Mouse (Mus musculus) spleen, adult 2 months (tissue): Measurements from ENCODE around the gene Lhfp.

Experiments
- CTCF ChIP-seq: fragments of 200-500 bp; IDR thresholded peaks from 2 replicates; pipeline ENCODE4 v1.5.1; 2011; ENCODE audit warnings: mild to moderate bottlenecking, inconsistent platforms; ENCODE audit not compliant: insufficient read depth, insufficient read length, insufficient replicate concordance; ENCODE audit errors: extremely low read depth
- POLR2A ChIP-seq: fragments of 200-500 bp; IDR thresholded peaks from 2 replicates; pipeline ENCODE4 v1.6.1; 2011; ENCODE audit warnings: low read depth, low read length, inconsistent platforms

DNA sequence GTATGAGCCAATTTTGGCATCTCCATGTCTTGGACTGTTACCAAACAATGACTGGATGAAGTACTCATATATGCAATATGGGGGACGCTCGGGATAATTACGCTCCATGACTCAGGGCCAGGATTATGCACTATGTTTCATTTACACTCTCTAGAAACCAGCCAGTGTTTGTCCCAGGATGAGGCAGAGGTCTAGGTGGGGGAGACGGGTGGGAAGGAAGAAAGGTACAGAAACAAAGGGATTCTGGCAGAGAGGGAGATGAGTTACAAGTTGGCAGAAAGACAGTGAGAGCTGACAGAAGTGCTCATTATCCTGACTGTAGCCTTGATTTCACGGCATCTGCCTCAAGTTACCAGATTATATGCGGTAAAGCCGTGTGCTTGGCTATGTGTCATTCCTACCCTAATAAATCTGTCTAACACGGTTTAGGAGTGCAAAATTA lies 154.4 kb downstream of the Lhfp start:
- TF ChIP-seq CTCF (no peak), POLR2A (no peak)
